Mouse (Mus musculus): ENCODE data around the gene Foxn2.
"Not testable (repeated sequence)": the region's sequence is repeated elsewhere in the genome, so short reads cannot be mapped to it uniquely, and the experiment has no call there.

Gene Foxn2

GRCm38 (mm10) chr17:88440285-88441000, at the start of gene Foxn2:
Gene Foxn2, plus strand, starts transcription at chr17:88440711.
- ATAC-seq (ENCODE audit: low TSS enrichment) = peak; percentile 87

- no peak for ATAC-seq (ENCODE audit: low TSS enrichment)
These were observed 43.0 kb upstream of the Foxn2 start for GRCm38 (mm10) chr17:88397501-88397900.

GRCm38 (mm10) chr17:88398090-88398489, 42.4 kb upstream of the Foxn2 start:
- ATAC-seq (ENCODE audit: low TSS enrichment) = no peak

GRCm38 (mm10) chr17:88398854-88399253, 41.7 kb upstream of the Foxn2 start:
- no peak for ATAC-seq (ENCODE audit: low TSS enrichment)

- no peak for ATAC-seq (ENCODE audit: low TSS enrichment)
These were observed 40.4 kb upstream of the Foxn2 start for GRCm38 (mm10) chr17:88400122-88400521.

GRCm38 (mm10) chr17:88400702-88401475, 39.6 kb upstream of the Foxn2 start:
- ATAC-seq (ENCODE audit: low TSS enrichment) = no peak

GRCm38 (mm10) chr17:88403269-88403668, 37.2 kb upstream of the Foxn2 start:
- ATAC-seq (ENCODE audit: low TSS enrichment) = no peak

- no peak for ATAC-seq (ENCODE audit: low TSS enrichment)
These were observed 36.0 kb upstream of the Foxn2 start for GRCm38 (mm10) chr17:88404471-88404870.

GRCm38 (mm10) chr17:88405076-88405475, 35.4 kb upstream of the Foxn2 start:
- ATAC-seq (ENCODE audit: low TSS enrichment) = no peak

GRCm38 (mm10) chr17:88409706-88410105, 30.8 kb upstream of the Foxn2 start:
- ATAC-seq (ENCODE audit: low TSS enrichment) = no peak

GRCm38 (mm10) chr17:88413155-88413836, 27.2 kb upstream of the Foxn2 start:
- ATAC-seq (ENCODE audit: low TSS enrichment) = no peak

- ATAC-seq (ENCODE audit: low TSS enrichment) = no peak
These were observed 20.1 kb upstream of the Foxn2 start for GRCm38 (mm10) chr17:88420426-88420825.

- ATAC-seq (ENCODE audit: low TSS enrichment) = no peak
These were observed 19.3 kb upstream of the Foxn2 start for GRCm38 (mm10) chr17:88421246-88421645.

- ATAC-seq (ENCODE audit: low TSS enrichment) = no peak
These were observed 9.8 kb upstream of the Foxn2 start for GRCm38 (mm10) chr17:88430719-88431118.

GRCm38 (mm10) chr17:88431486-88431885, 9.0 kb upstream of the Foxn2 start:
- no peak for ATAC-seq (ENCODE audit: low TSS enrichment)

GRCm38 (mm10) chr17:88431987-88432386, 8.5 kb upstream of the Foxn2 start:
- no peak for ATAC-seq (ENCODE audit: low TSS enrichment)

- no peak for ATAC-seq (ENCODE audit: low TSS enrichment)
These were observed 5.2 kb upstream of the Foxn2 start for GRCm38 (mm10) chr17:88435322-88435721.

GRCm38 (mm10) chr17:88436284-88436683, 4.2 kb upstream of the Foxn2 start:
- ATAC-seq (ENCODE audit: low TSS enrichment) = no peak

GRCm38 (mm10) chr17:88436749-88437148, 3.8 kb upstream of the Foxn2 start:
- not testable (repeated sequence) for ATAC-seq (ENCODE audit: low TSS enrichment)

GRCm38 (mm10) chr17:88437391-88437790, 3.1 kb upstream of the Foxn2 start:
- no peak for ATAC-seq (ENCODE audit: low TSS enrichment)

GRCm38 (mm10) chr17:88439536-88440050, 918 bp upstream of the Foxn2 start:
- no peak for ATAC-seq (ENCODE audit: low TSS enrichment)

- peak; percentile 27 for ATAC-seq (ENCODE audit: low TSS enrichment)
These were observed 505 bp downstream of the Foxn2 start for GRCm38 (mm10) chr17:88441001-88441431.
